Mouse (Mus musculus) monocyte, adult 2 months (primary cell): ENCODE measurements around the gene Timm17a.

ENCODE experiments used
- DNase-seq, 2 experiments: peaks; one replicate each; pipeline ENCODE4 v3.0.0; 2022; ENCODE audit warnings: low spot score in 2 of 2, low read depth in 1 of 2

Gene Timm17a

GRCm38 (mm10) chr1:135281841-135282240, 31.7 kb downstream of the Timm17a start:
- DNase-seq = no peak

GRCm38 (mm10) chr1:135280646-135281045, 32.9 kb downstream of the Timm17a start:
- no peak for DNase-seq

GRCm38 (mm10) chr1:135271371-135271770, 42.2 kb downstream of the Timm17a start:
- DNase-seq = no peak

- DNase-seq = no peak
These were observed 45.7 kb downstream of the Timm17a start for GRCm38 (mm10) chr1:135267663-135268446.

GRCm38 (mm10) chr1:135265834-135266233, 47.7 kb downstream of the Timm17a start:
- DNase-seq = peak; percentile 42 to 48

GRCm38 (mm10) chr1:135263316-135263715, 50.3 kb downstream of the Timm17a start:
- DNase-seq = no peak

- DNase-seq = no peak
These were observed 51.2 kb downstream of the Timm17a start for GRCm38 (mm10) chr1:135262329-135262728.

- no peak for DNase-seq
These were observed 52.6 kb downstream of the Timm17a start for GRCm38 (mm10) chr1:135260931-135261330.

- DNase-seq = peak in 1 of 2 experiments; percentile 37
These were observed 54.5 kb downstream of the Timm17a start for GRCm38 (mm10) chr1:135259128-135259436.

- DNase-seq = no peak
These were observed 55.0 kb downstream of the Timm17a start, which contains the start of gene Elf3 for GRCm38 (mm10) chr1:135258380-135259127. Gene Elf3, minus strand, starts transcription at chr1:135258568.

GRCm38 (mm10) chr1:135256299-135256698, 57.3 kb downstream of the Timm17a start:
- no peak for DNase-seq

- DNase-seq = no peak
These were observed 60.7 kb downstream of the Timm17a start for GRCm38 (mm10) chr1:135252854-135253253.

- DNase-seq = no peak
These were observed 62.2 kb downstream of the Timm17a start for GRCm38 (mm10) chr1:135251405-135251804.

GRCm38 (mm10) chr1:135250706-135251105, 62.9 kb downstream of the Timm17a start:
- no peak for DNase-seq

- no peak for DNase-seq
These were observed 65.1 kb downstream of the Timm17a start for GRCm38 (mm10) chr1:135248434-135248850.
